Mouse (Mus musculus) spleen, adult 18-20 months (tissue): ENCODE data around the gene Tdgf1.

Source experiments
- DNase-seq, 2 experiments: peaks; one replicate each; pipeline ENCODE4 v3.0.0; 2022; ENCODE audit warnings: mixed read lengths in 2 of 2

Gene Tdgf1

DNA sequence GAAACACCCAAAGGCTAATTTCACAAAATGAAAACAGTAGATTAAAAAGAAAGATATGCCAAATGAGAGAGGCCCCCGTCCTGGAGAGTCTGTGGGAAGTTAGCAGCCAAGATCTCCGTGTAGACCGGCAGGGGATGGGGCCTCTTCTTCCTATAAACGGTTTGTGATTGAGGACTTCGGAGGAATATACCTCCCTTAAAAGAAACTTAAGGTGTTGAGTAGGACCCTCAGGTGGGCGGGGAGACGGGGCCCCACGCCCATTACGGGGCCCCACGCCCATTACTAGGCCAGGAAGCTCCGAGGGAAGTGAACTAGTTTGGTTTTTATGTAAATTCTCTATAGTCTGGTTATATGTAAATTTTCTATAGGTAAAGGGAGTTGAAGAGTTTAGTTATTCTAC lies at the start of gene Tdgf1:
Gene Tdgf1, minus strand, starts transcription at position 233 of the 400 bp plus-strand sequence.
- DNase-seq = no peak

DNA sequence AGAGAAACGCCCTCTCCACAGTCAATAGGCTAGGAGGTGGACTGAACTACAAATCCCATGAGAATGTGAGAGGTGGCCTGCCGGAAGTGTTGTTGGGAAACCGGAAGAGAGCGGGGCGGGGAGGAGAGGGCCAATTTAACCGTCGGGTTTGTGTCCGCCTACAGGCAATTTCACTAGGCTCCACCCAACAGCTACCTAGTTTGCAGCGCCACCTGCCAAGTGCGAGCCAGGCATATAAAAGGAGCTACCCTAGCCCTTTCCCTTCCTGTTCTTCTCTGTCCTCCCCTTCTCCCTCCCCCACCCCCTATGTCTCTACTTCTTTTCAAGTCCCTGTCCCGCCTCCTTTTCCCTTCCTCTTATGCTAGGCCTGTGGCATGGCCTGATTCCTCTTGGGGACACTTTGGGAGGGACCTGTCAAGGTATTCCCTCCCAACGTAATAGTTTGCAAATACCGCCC lies 48.8 kb upstream of the Tdgf1 start:
- DNase-seq = peak; percentile 63 to 66

DNA sequence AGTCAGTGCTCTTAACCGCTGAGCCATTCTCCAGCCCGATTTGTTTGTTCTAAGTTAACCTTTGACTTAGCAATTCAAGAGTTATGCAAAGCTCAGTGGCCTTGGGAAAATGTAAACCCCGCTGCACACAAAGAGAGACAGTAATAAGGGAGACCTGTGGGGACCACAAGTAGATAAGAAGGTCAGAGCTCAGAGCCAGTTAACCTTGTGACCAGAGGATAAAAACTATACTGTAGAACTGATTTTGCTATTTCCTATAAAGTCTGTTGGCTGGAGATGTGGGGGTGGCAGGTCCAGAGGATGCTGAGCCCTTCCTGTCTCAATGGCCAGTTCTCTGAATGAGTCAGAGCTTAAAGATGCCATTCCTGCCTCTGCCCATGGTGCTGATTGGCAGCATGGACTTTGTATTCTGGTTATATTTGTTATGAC lies 47.3 kb upstream of the Tdgf1 start:
- no peak for DNase-seq

DNA sequence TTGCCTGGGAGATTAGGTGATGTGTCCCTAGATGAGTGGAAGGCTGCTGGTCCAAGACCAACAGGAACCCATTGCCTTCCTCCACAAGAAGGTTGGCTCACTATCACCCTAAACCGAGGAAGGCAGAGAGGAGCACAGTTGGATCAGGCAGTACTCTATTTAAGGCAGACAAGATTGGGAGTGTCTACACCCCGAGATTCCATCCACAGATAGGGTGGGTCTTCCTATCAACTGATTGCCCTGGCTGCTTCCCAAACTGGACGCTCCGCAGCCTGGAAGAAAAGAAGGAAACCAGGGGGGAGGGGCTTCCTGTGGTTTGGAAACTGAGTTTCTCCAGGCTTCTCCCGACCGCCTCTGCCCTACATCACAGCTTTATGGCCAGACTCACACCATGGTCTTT lies 44.2 kb upstream of the Tdgf1 start, which contains the start of gene Rtp3:
Gene Rtp3, minus strand, starts transcription at position 380 of the 400 bp plus-strand sequence.
- no peak for DNase-seq

DNA sequence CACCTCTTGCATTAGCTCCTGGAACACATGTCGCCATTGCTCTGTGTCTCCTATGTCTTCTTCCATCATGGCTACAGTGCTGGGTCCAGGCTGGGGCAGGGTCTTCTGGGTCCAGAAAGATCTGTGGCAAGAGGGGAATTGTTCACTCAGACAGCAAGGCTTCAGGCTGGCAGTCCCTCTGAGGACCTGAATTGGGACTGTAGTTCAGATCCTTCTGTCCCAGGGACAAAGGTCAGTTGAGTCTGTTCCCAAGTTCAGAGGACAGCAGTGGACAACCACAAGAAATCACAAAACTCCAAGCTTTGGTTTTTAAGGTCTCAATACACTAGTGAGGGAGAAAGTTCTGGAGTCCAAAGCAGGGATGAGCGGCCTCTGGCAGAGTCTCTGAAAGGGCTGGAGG lies 43.6 kb upstream of the Tdgf1 start:
- no peak for DNase-seq

DNA sequence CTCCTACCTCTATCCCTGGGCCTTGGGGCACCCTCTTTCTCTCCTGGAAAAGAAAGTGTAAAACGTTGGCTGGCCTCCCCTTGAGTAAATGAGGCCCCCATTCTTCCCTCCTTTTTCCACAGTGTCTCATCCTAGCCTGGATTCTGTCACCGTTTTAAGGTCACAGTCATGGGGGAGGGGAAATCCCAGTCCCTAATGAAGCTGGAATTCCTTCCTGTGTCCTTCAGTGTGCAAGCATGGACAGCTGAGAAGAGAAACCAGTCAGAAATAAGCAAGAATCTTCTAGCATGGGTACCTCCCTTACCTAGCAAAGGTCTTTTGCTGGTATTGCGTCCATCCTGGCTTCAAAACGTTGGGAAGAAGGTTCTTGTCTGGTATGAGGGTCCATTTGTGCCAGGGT lies 43.2 kb upstream of the Tdgf1 start:
- no peak for DNase-seq

DNA sequence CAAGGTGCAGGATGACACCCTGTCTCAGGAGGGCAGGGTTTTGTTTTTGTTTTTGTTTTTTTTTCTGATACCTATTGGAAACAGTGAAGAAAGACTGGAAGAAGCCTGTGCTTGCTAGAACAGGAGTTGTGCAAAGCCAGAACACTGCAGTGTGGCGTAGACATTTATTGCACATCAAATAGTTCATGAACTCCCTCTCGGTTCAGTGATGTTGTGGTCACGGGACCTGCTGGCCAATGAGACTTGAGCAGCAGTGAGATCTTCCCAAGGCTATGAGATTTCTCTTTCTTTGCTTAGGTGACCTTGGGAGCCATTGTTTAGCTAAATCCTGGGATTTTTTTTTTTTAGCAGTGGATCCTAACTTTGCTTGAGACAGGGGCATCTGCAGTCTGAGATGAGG lies 42.1 kb upstream of the Tdgf1 start:
- DNase-seq = no peak

DNA sequence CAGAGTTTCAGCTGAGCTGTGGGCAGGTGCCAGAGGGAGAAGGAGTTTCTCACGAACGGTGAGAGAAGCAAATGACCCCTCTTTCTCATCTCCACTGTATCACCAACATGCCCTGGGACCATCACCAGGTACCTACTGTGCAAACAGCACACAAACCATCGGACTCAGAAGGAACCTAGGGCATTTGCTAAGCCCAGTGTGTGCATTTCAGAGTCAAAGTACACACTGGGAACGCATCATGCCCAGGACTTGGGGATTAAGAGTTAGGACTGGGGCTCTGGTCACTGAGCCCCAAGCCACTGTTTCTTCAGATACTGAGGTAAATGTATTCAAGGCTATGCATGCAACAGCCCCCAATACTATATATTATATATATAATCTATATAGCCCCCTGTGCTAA lies 41.4 kb upstream of the Tdgf1 start:
- no peak for DNase-seq

DNA sequence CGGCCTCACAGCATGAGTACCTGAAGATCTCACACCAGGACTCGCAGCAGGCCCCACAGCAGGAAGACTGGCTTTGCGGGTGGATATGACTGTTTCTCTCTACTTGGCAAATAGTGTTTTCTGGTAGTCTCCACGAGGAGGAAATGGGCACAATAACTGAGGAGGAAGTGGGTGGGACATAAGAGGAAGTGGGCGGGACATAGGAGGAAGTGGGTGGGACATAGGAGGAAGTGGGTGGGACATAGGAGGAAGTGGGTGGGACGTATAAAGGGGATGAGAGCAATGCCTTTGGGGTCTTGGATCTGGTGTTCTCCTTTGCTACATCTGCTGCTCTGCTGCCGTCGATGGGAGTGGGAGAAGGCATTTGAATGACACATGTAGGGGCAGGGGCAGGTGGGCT lies 40.0 kb upstream of the Tdgf1 start:
- no peak for DNase-seq

DNA sequence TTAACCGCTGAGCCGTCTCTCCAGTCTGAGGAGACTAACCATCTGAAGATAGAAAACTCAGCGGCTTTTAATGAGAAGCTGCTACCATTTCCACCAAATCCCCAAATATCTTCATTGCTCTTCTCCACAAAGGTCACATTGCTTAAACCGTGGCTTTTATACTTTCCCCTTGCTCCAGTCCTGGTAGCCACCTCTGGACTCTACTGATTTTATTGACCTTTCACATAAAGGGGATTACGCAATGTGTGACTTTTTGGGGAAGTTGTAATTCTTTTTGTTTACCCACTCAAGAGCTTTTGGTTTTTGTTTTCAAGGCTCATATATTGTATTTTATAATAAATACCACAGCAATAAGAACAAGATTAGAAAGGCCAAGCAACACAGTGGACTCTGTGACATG lies 39.6 kb upstream of the Tdgf1 start:
- no peak for DNase-seq

DNA sequence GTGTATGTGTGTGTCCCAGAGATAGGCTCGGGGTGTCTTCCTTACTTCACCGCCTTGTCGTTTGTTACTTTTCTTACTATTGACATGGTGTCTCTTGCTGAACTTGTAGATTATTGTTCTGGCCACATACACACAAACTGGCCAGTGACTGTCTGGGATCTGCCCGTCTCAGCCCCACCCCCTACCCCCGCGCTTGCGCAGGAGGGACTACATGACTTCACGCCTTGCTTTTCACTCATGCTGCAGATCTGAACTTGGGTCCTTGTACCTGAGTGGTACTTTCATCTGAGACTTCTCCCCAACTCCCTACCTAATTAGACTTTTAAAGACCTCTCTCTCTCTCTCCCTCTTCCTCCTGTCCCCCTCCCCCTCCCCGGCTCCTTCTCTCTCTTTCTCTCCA lies 38.1 kb upstream of the Tdgf1 start:
- no peak for DNase-seq

DNA sequence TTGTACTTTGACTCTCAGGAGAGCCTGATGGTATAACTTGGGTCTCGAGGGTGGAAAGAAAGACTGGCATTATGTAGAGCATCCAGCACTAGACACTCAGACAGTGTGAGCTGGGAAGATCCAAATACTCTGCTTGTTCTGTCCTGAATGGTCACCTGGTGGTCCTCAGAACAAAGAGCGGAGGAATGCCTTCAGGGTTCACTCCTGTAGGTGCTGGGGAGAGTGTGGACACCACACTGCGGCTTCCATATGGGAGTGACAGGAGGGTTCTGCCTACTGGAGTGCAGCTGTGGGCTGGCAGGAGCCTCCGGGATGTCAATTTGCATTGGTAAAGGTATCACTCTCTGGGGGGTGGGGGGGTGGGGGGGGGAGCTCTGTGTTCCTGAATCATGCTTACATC lies 36.4 kb upstream of the Tdgf1 start:
- no peak for DNase-seq

DNA sequence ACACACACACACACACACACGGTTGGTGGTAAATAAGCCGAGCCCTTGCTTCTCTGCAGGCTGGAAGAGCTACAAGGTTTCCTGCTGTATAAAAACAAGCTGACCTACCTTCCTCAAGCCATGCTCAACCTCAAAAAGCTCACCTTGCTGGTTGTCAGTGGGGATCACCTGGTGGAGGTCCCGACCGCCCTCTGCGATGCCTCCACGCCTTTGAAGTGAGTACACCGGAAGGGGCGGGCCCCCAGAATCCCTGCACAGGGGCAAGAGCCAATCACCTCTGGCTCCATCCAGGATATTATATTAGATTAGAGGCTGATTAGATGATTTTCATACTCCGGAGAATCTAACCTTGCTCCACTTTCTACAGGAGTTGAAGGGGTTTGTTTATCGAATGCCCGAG lies 33.5 kb upstream of the Tdgf1 start:
- DNase-seq = no peak

DNA sequence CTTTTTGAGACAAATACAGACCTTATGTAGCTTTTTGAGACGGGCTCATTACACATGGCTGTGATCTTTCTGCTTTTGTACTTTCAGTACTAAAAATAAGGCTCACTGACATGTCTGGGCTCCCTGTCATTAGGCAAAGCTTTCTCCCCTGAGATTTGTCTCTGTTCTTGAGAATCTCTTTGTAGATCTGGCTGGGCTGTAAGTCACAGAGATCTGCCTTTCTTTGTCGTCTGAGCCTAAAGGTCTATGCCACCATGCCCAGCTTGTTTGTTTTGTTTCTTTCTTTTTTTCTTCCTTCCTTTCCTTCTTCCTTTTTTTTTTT lies 19.9 kb upstream of the Tdgf1 start:
- no peak for DNase-seq

DNA sequence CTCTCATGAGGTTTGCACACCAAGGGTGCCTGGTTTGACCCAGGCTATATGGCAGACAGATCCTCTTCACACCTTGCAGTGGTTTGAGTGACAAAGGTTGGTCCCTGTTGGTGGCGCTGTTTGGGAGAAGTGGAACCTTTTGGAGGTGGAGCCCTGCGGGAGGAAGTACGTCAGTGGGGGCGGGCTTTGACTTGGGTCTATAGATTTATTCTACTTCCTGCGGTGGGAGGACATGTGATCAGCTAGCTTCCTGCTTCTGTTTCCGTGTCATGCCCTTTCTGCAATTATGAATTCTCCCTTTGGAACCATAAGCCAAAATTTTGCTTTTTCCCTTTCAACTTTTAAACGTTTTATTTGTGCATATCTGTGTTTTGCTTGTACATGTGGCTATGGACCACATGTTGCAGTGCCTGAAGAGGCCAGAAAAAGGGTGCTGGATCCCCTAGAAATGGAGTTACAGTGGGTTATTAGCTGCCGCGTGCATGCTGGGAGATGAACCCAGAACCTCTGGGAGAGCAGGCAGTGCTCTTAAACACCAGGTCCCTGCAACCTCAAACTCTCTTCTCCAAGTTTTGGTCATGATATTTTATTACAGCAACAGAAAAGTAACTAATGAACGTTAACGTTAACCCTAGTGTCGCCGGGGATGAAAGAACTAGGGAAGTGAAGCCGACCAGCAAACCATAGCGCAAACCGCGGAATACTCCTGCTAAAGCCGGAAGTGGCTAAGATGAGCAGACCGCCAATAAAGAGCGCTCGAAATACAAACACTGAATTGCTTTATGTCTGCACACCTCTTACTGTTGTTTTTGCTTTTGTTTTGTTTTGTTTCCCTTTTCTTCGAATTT lies 19.3 kb upstream of the Tdgf1 start:
- peak in 1 of 2 experiments; percentile 22 for DNase-seq

DNA sequence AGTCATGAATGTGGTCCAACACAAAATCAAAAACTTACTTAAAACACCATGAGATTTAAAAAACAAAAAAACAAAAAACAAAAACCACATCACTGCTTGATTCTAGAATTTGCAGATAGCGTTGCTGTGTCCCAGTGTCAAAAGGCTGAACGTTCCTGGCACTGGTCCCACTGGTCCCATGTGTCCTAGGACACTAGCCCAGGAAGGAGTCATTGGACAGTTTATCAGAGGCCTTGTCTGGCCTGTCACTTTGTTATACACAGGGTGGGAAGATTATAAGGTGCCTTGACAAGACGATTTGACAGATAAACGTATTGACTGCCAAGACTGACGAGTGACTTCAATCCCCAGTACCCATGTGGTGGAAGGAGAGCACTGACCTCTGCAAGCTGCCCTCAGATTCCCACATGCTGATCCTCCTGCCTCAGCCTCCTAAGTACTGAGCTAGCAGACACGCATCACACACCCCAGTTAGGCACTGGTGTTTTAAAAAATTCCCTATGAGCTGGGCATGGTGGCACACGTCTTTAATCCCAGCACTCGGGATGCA lies 17.7 kb upstream of the Tdgf1 start:
- no peak for DNase-seq

DNA sequence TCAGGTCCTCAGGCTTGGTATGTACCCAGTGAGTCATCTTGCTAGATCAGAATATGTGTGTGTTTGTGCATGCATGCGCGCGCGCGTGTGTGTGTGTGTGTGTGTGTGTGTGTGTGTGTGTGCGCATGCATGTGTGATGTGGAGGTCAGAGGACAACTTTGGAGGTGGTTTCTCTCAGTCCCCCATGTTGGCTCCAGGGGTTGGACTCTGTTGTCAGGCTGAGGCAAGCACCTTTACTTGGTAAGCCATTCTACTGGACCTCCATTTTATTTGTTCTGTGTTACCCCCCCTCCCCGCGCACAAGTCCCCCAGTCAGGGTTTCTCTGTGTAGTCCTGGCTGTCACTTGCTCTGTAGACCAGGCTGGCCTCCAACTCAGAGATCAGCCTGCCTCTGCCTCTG lies 15.4 kb upstream of the Tdgf1 start:
- no peak for DNase-seq

DNA sequence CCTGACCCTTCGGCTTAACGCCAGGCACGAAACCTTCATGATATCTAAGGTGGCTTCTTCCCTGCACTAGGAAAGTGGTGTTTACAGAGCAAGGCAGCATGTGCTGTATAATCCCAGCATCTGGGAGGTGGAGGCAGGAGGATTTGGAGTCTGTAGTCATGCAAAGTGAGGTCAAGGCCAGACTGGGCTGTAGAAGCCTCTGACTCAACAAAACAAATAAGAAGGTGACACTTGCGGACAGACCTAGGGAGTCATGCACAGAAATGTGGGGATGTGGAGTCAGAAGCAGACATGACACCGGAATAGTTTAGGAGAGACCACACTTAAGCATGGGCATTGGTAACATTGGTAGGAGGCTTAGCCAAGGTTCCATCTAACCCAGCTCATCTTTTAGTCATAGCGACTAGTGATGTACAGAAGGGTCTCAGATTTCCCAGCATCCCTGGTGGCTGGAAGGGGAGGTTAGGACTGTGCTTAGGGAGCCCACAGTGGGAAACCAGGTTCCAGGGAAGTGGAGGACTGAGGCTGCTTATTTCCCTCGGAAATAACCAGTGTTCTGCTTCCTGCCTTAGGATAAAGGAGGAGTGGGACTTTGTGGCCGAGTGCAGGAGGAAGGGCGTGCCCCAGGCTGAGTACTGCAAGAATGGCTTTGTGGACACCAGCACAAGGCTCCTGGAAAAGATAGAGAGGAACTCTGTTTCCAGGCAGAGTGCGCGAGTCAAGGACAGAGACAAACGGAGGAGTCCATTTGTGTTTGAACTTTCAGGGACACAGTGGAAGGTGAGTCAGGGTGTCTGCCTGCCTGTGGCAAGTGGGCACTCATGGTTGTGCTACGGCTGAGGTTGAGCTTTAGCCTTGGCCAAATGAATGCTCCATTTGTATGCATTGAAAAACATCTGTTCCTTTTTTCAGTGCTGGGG lies 14.5 kb upstream of the Tdgf1 start:
- no peak for DNase-seq

DNA sequence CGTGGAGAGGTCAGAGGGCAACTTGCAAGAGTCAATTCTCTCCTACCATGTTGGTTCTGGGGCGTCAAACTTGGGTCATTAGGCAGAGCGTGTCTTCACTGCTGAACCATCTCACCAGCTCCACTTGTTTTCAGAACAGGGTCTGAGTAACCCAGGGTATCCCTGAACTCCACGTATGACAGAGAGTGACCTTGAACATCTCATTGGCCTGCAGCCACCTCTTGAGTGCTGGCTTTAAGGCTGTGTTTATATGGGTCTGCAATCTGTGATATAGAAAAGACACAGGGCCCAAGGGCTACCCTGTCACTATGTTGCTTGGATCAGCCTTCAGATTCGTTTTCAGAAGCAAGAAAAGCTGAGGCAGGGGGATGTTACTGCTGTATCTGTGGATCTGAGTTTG lies 13.7 kb upstream of the Tdgf1 start:
- DNase-seq = no peak

DNA sequence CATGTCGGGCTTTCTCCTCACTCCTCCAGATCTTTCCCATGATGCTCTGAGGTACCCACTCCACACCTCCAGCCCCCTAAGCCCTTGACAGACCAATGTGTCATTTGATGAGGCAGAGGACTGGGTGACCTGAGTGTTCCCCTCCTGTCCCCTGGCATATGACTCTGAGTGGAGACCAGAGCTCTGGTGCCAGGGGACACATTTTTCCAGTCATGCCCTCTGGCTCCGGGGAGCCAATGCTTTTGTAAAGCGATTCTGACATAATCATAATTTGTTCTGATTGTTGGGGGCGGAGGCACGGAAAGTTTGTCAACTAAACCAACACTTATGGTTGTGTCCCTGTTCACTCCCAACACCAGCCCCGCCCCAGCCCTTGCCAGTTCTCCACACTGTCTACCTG lies 10.0 kb upstream of the Tdgf1 start:
- DNase-seq = no peak

DNA sequence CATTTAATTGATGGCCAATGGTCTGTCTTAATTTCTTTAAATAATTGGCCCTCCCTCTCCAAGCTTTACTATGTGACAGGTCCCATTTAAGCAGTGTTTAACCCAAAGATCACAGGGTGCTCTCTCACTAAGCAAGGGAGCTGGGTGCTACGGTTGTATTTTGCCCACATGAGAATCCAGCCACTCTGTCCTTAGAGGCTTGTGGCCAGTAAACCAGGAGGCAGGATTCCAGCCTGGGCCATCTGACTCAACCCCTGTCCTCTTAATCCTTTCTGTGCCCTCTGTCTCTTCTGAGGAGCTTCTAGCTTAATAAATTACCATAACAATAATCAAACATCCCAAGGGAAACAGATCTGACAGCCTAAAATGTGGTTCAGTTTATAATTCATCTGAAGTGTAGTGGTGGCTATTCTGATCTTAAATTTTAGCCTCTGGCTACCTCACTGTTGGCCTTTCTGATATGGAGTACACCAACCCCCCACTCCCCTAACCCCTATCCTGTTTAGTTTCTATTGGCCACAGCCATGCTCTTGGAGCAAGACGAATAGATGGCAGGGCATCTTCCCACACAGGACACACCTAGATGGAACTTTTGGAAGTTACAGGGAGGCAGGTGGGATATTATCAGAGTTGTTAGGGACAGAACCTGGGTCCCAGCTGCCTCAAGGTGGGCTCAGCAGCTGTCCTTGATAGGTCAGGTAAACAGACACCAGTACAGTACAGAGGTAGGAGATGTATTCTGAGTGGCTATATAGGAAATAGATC lies 8.9 kb upstream of the Tdgf1 start:
- DNase-seq = no peak

DNA sequence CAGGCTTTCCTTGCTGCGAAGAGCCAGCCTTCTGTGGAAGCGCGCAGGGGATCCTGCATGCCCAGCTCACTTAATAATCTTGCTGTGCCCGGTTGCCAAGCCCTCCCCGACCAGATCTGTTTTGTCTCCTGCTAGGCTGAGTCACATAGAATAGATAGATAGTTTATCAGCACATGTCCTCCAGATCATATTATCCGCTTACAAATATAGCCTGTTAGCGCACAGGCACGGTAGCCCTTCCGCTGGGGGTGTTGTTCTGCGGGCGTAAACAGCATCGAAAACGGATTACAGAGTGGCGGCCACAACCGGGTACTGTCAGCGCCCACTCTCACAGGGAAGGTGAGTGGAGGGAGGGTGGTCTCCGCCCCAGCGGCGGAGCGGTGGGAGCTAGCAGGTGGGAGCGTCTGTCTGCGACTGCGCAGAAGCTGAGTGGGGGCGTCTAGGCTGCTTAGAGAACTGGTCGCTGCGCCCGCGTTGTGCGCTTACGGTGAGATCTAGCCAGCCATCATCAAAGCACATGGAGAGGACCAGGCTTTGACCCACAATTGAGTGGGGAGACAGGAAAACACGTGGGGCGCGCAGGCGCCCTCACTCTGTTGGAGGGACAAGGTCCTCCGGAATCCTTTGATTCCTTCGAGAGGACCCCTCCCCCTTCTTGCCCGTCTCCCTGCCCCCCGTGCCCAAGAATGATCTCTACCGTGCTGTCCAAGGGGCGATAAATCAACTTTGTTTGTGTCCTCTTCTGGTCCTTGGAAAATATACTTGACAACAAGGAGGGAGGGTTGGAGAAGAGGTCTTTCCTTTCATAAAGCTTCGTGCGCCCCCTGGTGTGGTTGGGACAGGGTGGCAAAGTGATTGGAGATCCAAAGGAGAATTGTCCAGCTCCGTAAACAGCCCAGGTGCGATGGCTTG lies 7.8 kb upstream of the Tdgf1 start:
- peak in 1 of 2 experiments; percentile 32 for DNase-seq
